Mouse (Mus musculus) neutrophil, adult 5-6 weeks (primary cell): Measurements from ENCODE around the gene Rpl11. TPM values are rescaled to one million over a fixed set of nuclear protein-coding genes. Genes with fewer than 3 reads are reported as not detected.
A peak's percentile ranks its signal among the peaks of the same experiment; 100 is the strongest.
"Not testable (repeated sequence)": the region's sequence is repeated elsewhere in the genome, so short reads cannot be mapped to it uniquely, and the experiment has no call there.

Source experiments
- ATAC-seq: fragments of 151-379, 151-347 bp; 2 replicates; pipeline ENCODE4 v1.8.0; 2017; ENCODE audit warnings: mild to moderate bottlenecking, moderate TSS enrichment; ENCODE audit not compliant: insufficient number of reproducible peaks, poor library complexity, low FRiP score, severe bottlenecking; ENCODE audit errors: extremely low read depth
- total RNA-seq: library from RNA; stranded (forward); fragments of 200-1000 nt; gene quantifications from 2 replicates; pipeline ENCODE4 v1.2.3, GENCODE M21; 2017

Rpl11 gene
- total RNA-seq, 1 experiment from 2014 or later = 333 TPM

DNA sequence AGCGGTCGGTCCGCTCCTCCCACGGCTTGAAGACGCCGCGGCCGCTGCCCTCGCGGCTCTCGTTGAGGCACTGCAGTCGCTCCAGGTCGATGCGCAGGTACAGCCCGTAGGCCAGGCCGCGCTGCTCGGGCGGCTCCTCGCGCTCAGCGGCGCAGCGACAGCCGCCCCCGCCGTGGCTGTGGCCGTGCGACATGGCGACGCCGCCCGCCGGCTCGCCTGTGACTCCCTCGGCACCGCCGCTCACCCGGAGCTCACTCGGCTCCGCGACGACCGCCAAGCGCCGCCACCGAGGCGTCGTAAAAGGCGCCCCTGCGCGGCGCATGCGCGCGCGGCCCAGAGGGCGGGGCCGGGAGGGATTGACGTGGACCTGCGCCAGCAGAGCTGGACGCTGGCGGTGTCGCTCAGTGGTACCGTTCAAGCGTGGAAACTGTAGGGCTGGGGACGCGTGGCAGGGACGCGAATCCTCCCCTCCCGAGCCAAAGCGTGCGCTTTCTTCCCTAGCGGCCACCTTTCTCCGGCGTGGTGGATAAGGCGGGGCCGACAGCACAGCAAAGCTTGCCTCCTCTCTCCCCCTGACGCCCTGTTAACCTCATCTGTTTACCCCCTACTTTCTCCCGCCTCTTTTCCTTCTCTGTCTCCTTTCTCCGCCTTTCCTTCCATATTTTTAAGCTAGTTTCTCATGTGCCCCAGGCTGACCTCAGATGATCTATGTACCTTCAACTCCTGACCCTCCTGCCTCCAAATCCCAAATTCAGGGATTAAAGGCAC, 66.1 kb downstream of the Rpl11 start, which contains the start of gene Pithd1:
Gene Pithd1 (minus strand): TSS at position 322 of the 768 bp plus-strand sequence.
- peak; percentile 79 for ATAC-seq

DNA sequence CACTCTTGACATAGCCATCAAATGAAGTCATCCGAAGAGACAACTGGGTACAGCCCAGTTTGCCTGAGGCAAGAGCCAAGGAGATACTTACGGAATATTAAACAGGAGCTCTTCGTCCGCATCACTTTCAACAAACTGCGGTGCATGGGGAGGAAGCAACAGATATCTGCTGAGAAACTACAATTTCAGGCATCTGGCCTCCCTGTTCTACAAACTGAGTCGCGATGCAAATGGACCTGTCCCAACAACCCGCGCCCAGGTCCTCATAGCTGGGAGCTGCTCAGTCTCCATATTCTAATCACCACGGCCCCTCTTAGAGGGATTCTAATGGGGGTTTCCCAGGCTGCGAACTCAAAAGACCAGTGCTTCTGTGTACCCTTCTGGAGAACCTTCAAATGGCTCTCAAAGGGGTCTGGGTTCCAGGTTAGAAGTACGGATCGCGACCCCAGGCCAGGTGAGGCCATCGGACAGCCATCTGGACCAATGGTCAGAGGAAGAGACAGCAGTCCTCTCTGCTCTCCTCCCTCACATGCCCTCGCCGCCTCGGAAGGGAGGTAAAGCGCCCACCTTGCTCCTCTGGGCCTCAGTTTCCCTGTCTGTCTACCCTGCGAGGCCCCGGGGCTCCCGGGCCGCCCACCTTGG, 66.8 kb downstream of the Rpl11 start:
- no peak for ATAC-seq

DNA sequence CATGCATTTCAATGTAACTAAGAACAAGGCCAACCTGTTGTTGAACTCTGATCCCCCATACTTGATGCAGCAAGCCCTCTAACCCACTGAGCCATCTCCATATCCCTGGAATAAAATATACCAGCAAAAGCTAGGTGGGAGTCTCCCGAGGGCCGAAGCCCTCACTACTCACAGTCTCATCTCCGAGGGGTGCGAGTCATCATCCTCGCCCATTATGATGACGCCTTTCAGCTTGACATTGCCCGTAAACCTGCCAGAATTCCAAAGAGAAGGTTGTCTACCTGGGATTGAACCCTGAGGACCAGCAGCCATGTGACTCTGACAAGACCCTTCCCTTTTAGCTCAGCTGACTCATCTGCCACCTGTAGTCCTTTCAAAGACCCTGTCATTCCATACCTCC, 67.5 kb downstream of the Rpl11 start:
- ATAC-seq = no peak

DNA sequence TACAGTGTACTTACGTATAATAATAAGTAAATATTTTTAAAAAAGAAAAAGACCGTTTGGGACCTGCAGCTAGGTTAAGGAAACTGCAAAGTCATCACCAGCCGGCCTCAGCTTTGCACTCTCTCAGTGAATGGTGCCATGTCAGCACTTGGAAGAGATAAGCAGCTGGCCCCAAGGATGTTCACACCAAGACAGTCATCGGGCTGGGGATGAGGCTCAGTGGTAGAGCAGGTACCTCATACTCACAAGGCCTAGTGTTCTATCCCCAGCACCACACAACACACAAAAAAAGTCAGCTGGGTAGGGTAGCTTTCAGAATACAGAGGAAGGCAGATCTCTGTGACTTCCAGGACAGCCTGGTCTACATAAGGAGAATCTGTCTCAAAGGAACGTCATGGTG, 68.0 kb downstream of the Rpl11 start:
- no peak for ATAC-seq

DNA sequence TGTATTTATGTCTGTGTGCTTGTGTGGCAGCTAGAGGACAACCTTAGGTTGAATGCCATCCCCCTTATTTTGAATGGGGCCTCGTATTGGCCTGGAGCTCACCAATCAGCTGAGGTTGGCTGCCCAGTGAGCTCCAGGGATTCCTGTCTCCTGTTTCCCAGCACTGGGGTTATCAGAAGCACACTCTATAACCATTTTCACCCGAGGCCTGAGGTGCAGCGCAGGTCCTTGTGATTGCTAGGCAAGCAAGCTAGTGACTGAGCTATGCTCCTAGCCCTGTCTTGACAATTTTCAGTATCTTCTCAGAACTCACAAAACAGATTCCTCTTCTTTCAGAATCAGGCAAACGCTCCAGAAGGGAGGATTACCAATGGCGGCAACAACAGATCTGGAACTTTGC, 68.7 kb downstream of the Rpl11 start:
- no peak for ATAC-seq

DNA sequence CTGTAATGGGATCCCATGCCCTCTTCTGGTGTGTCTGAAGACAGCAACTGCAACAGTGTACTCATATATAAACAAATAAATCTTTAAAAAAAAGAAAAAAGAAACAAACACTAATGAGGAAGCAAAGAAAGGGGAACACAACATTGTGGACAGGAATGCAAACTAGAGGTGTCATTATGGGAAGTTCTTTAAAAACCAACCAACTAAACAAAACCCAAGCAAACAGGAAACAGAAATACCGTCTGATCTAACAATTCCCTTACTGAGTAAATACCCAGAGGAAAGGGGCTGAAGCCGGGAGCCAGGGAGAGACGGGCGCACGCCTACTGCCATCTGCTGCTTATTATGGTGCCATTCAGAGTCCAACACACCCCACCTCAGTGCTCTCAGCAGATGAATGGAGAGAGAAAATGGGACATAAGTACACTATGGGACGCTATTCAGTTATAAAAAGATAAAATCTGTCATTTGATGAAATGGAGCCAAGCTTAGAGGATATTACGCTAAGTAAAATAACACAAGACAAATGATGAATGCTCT, 71.6 kb downstream of the Rpl11 start:
- 0 out of 2 replicates have a peak, but pooled peaks have one; percentile 39 for ATAC-seq

DNA sequence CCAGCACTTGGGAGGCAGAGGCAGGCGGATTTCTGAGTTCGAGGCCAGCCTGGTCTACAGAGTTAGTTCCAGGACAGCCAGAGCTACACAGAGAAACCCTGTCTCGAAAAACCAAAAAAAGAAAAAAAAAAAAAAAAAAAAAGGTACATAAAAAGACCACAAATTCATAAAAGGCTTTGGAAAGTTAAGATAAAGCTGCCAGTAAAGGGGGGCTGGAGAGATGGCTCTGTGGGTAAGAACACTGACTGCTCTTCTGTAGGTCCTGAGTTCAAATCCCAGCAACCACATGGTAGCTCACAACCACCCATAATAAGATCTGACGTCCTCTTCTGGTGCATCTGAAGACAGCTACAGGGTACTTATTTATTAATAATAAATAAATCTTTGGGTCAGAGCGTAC, 73.0 kb downstream of the Rpl11 start:
- ATAC-seq = not testable (repeated sequence)

Other genes with a start within 250 kb of the Rpl11 start
- gene Srsf10, start 197.7 kb downstream of the Rpl11 start, total RNA-seq = 306 and 325 TPM in 2 replicates
- gene Pnrc2, start 179.6 kb downstream of the Rpl11 start, total RNA-seq = 315 and 327 TPM in 2 replicates
- 67.0 and 72.5 TPM in 2 replicates for gene Cnr2, start 158.0 kb downstream of the Rpl11 start, total RNA-seq
- gene Fuca1, start 132.7 kb downstream of the Rpl11 start, total RNA-seq = 366 and 368 TPM in 2 replicates
- 97.1 and 111 TPM in 2 replicates for gene Hmgcl, start 107.0 kb downstream of the Rpl11 start, total RNA-seq
- gene Gale, start 89.7 kb downstream of the Rpl11 start, total RNA-seq = 8.0 and 10.3 TPM in 2 replicates
- gene Lypla2, start 80.8 kb downstream of the Rpl11 start, total RNA-seq = 41.0 and 44.9 TPM in 2 replicates
- 58.7 and 77.3 TPM in 2 replicates for gene Pithd1, start 66.2 kb downstream of the Rpl11 start, total RNA-seq
- gene Eloa, start 31.7 kb downstream of the Rpl11 start, total RNA-seq = 73.5 and 78.9 TPM in 2 replicates
- gene Id3, start 90.1 kb upstream of the Rpl11 start, total RNA-seq = 25.4 and 29.5 TPM in 2 replicates
- gene E2f2, start 119.0 kb upstream of the Rpl11 start, total RNA-seq = 42.0 and 46.9 TPM in 2 replicates
- gene Asap3, start 152.9 kb upstream of the Rpl11 start, total RNA-seq = 0.12 and 0.25 TPM in 2 replicates
- gene Tcea3, start 194.3 kb upstream of the Rpl11 start, total RNA-seq = 1.2 and 1.6 TPM in 2 replicates
- gene Zfp46, start 231.3 kb upstream of the Rpl11 start, total RNA-seq = 11.1 and 13.4 TPM in 2 replicates